Mouse (Mus musculus): Measurements from ENCODE around the gene Ipo7. TPM values are rescaled to one million over a fixed set of nuclear protein-coding genes. Genes with fewer than 3 reads are reported as not detected.

Gene Ipo7
- polyA plus RNA-seq, 1 experiment from 2014 or later = 19.7 TPM

DNA sequence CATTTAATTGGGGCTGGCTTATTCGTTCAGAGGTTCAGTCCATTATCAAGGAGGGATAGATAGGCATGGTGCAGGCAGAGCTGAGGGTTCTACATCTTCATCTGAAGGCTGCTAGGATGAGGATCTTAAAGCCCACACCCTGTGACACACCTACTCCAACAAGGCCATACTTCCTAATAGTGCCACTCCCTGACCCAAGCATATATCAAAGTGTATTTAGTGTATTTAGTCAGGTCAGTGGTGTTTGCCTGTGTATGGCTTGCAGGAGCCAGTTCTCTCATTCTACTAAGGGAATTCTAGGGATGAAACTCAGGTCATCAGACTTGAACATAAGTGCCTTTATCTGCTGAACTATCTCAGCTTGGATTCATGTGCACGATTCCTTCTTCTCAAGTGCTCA, 51.0 kb downstream of the Ipo7 start:
- Histone ChIP-seq H3K36me3 (ENCODE audit: control insufficient read depth, insufficient read depth, low read length) (peaks cover 30% of the 10 kb centered on the region), H3K27ac (ENCODE audit: low read length) (no peak overlapping the region), H3K9ac (replicated peaks; ENCODE audit: low read depth, low read length) (no peak overlapping the region), H3K9me3 (ENCODE audit: control insufficient read depth, low read depth, low read length) (no peaks in the 10 kb centered on the region), H3K27me3 (ENCODE audit: control insufficient read depth, insufficient read depth, low read length) (no peaks in the 10 kb centered on the region), H3K4me1 (ENCODE audit: control insufficient read depth, insufficient read depth, low read length) (no peaks in the 10 kb centered on the region), H3K4me3 (ENCODE audit: low read depth, low read length) (no peak overlapping the region), H3K4me2 (replicated peaks; ENCODE audit: low read depth, low read length) (no peak overlapping the region)
- ATAC-seq (ENCODE audit: insufficient number of reproducible peaks, insufficient read depth, low FRiP score, low read depth) = no peak
- 86% methylated on average over 2 of the region's 2 CpGs for WGBS

DNA sequence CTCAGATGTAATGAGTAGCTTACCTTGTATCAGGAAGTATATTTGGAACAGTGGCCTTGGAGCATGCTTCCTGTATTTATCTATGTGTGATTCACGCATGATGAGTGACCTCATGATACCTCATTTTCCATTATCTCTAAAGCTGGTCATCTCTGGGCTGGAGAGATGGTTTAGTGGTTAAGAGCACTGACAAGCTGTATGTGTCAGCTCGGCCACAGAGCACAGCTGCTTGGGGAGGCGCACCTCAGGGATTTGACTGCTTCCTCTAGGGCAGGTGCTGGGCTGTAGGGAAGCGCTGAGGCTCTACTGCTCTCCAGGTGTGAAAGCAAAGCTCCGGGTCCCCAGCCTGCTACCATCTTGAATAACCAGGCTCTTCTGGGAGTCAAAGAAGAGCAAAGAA, 60.1 kb downstream of the Ipo7 start:
- Histone ChIP-seq H3K9me3 (ENCODE audit: control insufficient read depth, low read depth, low read length) (no peaks in the 10 kb centered on the region), H3K4me2 (replicated peaks; ENCODE audit: low read depth, low read length) (no peak overlapping the region), H3K27me3 (ENCODE audit: control insufficient read depth, insufficient read depth, low read length) (no peaks in the 10 kb centered on the region), H3K4me1 (ENCODE audit: control insufficient read depth, insufficient read depth, low read length) (no peaks in the 10 kb centered on the region), H3K27ac (ENCODE audit: low read length) (no peak overlapping the region), H3K4me3 (ENCODE audit: low read depth, low read length) (no peak overlapping the region), H3K36me3 (ENCODE audit: control insufficient read depth, insufficient read depth, low read length) (peaks cover 76% of the 10 kb centered on the region), H3K9ac (replicated peaks; ENCODE audit: low read depth, low read length) (no peak overlapping the region)
- 94% methylated on average over 5 of the region's 5 CpGs for WGBS
- no peak for ATAC-seq (ENCODE audit: insufficient number of reproducible peaks, insufficient read depth, low FRiP score, low read depth)

DNA sequence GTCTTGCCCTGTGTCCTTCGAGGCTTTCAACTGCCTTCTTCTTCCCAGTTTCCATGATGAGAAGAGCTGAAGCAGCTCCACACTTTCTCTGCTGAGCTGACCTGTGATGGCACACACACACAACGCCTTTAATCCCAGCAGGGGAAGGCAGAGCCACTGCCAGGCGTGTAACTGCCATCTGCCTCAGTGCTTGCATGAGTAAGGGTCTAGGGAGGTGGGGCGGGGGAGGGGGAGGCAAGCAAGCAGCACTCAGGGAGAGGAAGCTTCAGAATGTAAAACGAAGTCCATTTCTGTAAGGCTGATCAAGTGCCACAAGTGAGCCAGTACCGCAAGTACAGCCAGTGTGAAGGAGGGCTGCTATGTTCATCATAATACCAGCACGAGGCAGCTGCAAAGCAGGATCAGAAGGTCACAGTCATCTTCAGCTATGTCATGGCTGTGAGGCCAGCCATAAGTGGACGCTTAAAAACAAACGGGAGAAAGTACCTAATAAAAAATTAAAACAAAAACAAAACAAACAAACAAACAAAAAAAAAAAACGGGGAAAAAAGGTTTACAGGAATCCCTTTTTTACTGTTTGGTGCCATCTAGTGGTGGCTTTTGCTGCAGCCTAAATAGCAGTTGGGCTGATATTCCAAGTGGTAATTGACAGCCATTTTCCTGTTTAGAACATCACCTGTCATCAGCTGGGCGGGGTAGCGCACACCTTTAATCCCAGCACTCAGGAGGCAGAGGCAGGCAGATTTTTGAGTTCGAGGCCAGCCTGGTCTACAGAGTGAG, 65.5 kb downstream of the Ipo7 start:
- no peak overlapping the region for H3K27ac ChIP-seq (ENCODE audit: low read length)
- no peaks in the 10 kb centered on the region for H3K9me3 ChIP-seq (ENCODE audit: control insufficient read depth, low read depth, low read length)
- H3K4me2 ChIP-seq (replicated peaks; ENCODE audit: low read depth, low read length) = no peak overlapping the region
- H3K27me3 ChIP-seq (ENCODE audit: control insufficient read depth, insufficient read depth, low read length) = no peaks in the 10 kb centered on the region
- H3K4me3 ChIP-seq (ENCODE audit: low read depth, low read length) = no peak overlapping the region
- 68% methylated on average over 13 of the region's 13 CpGs for WGBS
- peaks cover 67% of the 10 kb centered on the region for H3K36me3 ChIP-seq (ENCODE audit: control insufficient read depth, insufficient read depth, low read length)
- no peaks in the 10 kb centered on the region for H3K4me1 ChIP-seq (ENCODE audit: control insufficient read depth, insufficient read depth, low read length)
- no peak overlapping the region for H3K9ac ChIP-seq (replicated peaks; ENCODE audit: low read depth, low read length)
- no peak for ATAC-seq (ENCODE audit: insufficient number of reproducible peaks, insufficient read depth, low FRiP score, low read depth)

DNA sequence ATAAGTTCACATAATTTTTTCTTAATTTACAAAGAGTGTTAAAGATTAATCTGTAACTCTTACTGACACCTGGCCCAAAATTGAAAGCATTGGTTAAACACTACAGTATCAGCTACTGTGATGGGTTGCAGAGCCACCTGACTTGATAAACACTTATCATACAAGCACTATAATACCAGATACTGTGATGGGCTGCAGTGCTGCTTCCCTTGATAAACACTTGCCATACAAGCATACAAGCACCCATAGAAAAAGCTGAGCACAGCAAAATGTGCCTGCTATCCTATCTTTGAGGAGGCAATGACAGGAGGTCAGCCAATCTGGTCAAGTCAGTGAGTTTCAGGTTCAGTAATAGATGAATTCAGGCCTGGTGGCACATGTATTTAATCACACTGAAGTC, 67.1 kb downstream of the Ipo7 start:
- Histone ChIP-seq H3K9me3 (ENCODE audit: control insufficient read depth, low read depth, low read length) (no peaks in the 10 kb centered on the region), H3K4me1 (ENCODE audit: control insufficient read depth, insufficient read depth, low read length) (no peaks in the 10 kb centered on the region), H3K27me3 (ENCODE audit: control insufficient read depth, insufficient read depth, low read length) (no peaks in the 10 kb centered on the region), H3K36me3 (ENCODE audit: control insufficient read depth, insufficient read depth, low read length) (peaks cover 58% of the 10 kb centered on the region), H3K9ac (replicated peaks; ENCODE audit: low read depth, low read length) (no peak overlapping the region), H3K4me3 (ENCODE audit: low read depth, low read length) (no peak overlapping the region), H3K4me2 (replicated peaks; ENCODE audit: low read depth, low read length) (no peak overlapping the region), H3K27ac (ENCODE audit: low read length) (no peak overlapping the region)
- ATAC-seq (ENCODE audit: insufficient number of reproducible peaks, insufficient read depth, low FRiP score, low read depth) = no peak

DNA sequence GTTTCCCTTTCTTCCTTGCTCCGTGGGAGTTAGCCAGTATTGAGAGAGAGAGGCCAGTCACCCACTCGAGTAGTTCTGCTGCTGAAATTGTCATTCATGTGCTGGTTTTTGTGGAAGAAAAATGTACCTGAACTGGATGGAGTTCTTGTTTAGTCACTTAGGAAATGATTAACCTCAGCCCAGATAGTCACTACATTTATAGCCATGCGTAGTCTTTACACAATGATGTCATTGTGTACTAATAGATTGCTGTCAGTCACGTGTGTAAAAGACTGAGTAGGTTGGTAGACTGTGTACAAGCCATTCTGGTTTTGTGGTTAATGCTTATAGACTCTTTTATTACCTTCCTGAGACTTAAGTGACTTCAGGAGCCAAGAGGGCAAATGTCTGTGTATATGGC, 69.8 kb downstream of the Ipo7 start:
- 0 out of 2 replicates have a peak overlapping the region, but pooled peaks have one; percentile 4 for H3K4me2 ChIP-seq (replicated peaks; ENCODE audit: low read depth, low read length)
- no peaks in the 10 kb centered on the region for H3K27me3 ChIP-seq (ENCODE audit: control insufficient read depth, insufficient read depth, low read length)
- peak overlapping the region; percentile 46; the same call in 1 of the 2 replicates for H3K27ac ChIP-seq (ENCODE audit: low read length)
- H3K4me1 ChIP-seq (ENCODE audit: control insufficient read depth, insufficient read depth, low read length) = no peaks in the 10 kb centered on the region
- no peak overlapping the region for H3K4me3 ChIP-seq (ENCODE audit: low read depth, low read length)
- H3K9ac ChIP-seq (replicated peaks; ENCODE audit: low read depth, low read length) = no peak overlapping the region
- ATAC-seq (ENCODE audit: insufficient number of reproducible peaks, insufficient read depth, low FRiP score, low read depth) = peak; percentile 94
- H3K9me3 ChIP-seq (ENCODE audit: control insufficient read depth, low read depth, low read length) = no peaks in the 10 kb centered on the region
- peaks cover 60% of the 10 kb centered on the region for H3K36me3 ChIP-seq (ENCODE audit: control insufficient read depth, insufficient read depth, low read length)
- WGBS = 70% methylated on average over 4 of the region's 4 CpGs

DNA sequence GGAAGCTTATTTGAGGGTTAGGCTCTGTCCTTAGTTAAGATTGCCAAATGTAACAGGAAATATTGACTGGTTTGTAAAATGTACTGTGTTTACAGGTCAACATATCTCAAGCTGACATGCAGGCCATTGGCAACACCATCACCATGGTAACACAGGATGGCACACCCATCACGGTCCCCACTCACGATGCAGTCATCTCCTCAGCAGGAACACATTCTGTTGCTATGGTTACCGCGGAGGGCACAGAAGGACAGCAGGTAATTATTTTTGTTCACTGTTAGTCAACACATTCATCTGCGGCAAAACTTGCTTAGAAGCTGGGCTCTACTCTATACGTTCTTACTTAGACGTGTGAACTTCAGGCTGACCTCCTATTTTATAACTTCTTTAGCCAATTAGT, 73.6 kb downstream of the Ipo7 start:
- Histone ChIP-seq H3K36me3 (ENCODE audit: control insufficient read depth, insufficient read depth, low read length) (peaks cover 60% of the 10 kb centered on the region), H3K4me2 (replicated peaks; ENCODE audit: low read depth, low read length) (no peak overlapping the region), H3K4me3 (ENCODE audit: low read depth, low read length) (no peak overlapping the region), H3K27me3 (ENCODE audit: control insufficient read depth, insufficient read depth, low read length) (no peaks in the 10 kb centered on the region), H3K4me1 (ENCODE audit: control insufficient read depth, insufficient read depth, low read length) (no peaks in the 10 kb centered on the region), H3K9me3 (ENCODE audit: control insufficient read depth, low read depth, low read length) (no peaks in the 10 kb centered on the region), H3K27ac (ENCODE audit: low read length) (no peak overlapping the region), H3K9ac (replicated peaks; ENCODE audit: low read depth, low read length) (no peak overlapping the region)
- WGBS = 80% methylated on average over 7 of the region's 7 CpGs
- ATAC-seq (ENCODE audit: insufficient number of reproducible peaks, insufficient read depth, low FRiP score, low read depth) = no peak

DNA sequence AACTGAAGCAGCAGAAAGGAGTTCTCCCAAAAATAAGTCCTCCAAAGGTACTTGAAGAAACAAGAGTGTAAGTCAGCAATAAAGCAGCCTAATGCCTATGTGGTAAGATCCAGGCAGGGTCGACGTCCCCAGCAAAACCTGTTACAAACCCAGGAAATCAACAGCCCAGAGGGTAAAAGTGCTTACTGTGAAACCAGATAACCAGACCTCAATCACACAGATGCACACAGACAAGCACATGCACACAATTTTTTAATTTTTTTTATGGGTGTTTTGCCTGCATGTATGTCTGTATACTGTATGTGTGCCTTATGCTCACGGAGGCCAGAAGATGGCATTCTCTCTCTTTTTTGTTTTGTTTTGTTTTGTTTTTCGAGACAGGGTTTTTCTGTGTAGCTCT, 78.3 kb downstream of the Ipo7 start:
- H3K4me1 ChIP-seq (ENCODE audit: control insufficient read depth, insufficient read depth, low read length) = no peaks in the 10 kb centered on the region
- H3K4me2 ChIP-seq (replicated peaks; ENCODE audit: low read depth, low read length) = no peak overlapping the region
- H3K27ac ChIP-seq (ENCODE audit: low read length) = no peak overlapping the region
- WGBS = 78% methylated on average over 4 of the region's 4 CpGs
- peaks cover 42% of the 10 kb centered on the region for H3K36me3 ChIP-seq (ENCODE audit: control insufficient read depth, insufficient read depth, low read length)
- no peaks in the 10 kb centered on the region for H3K9me3 ChIP-seq (ENCODE audit: control insufficient read depth, low read depth, low read length)
- H3K27me3 ChIP-seq (ENCODE audit: control insufficient read depth, insufficient read depth, low read length) = no peaks in the 10 kb centered on the region
- H3K4me3 ChIP-seq (ENCODE audit: low read depth, low read length) = no peak overlapping the region
- ATAC-seq (ENCODE audit: insufficient number of reproducible peaks, insufficient read depth, low FRiP score, low read depth) = no peak
- H3K9ac ChIP-seq (replicated peaks; ENCODE audit: low read depth, low read length) = no peak overlapping the region

DNA sequence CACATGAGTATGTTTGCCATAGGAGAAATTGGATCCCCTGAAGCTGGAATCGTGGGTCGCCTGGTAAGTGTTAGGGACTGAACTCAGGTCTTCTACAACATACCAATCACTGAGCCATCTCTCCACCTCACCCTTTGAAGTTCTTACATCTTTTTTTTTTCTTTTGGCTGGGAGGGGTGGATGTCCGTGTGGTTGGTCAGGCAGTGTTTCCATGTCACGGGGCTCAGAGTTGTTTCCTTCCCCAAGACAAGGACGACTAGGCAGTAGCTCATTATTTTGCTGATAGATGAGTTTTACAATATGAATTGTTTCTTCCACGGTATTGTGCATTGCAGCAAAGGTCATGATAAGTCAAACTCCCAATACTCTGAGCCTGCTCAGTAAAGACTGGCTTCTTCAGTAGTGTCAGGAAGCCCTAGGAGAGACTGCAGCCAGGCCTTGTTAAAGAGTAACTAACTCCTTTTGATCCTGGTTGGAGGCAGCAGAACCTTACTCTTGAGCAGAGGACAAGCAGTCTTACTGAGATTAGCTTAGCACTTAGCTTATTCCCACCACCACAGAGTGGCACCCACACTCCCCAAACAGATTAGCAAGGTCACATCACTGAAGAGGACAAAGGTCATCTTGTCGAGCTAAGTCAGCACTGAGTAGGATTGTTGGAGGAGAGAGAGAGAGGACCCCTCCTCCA, 79.2 kb downstream of the Ipo7 start:
- Histone ChIP-seq H3K9ac (replicated peaks; ENCODE audit: low read depth, low read length) (no peak overlapping the region), H3K4me3 (ENCODE audit: low read depth, low read length) (no peak overlapping the region), H3K4me1 (ENCODE audit: control insufficient read depth, insufficient read depth, low read length) (no peaks in the 10 kb centered on the region), H3K27me3 (ENCODE audit: control insufficient read depth, insufficient read depth, low read length) (no peaks in the 10 kb centered on the region), H3K4me2 (replicated peaks; ENCODE audit: low read depth, low read length) (no peak overlapping the region), H3K9me3 (ENCODE audit: control insufficient read depth, low read depth, low read length) (no peaks in the 10 kb centered on the region), H3K27ac (ENCODE audit: low read length) (peak overlapping the region; percentile 52; the same call in 1 of the 2 replicates), H3K36me3 (ENCODE audit: control insufficient read depth, insufficient read depth, low read length) (peaks cover 33% of the 10 kb centered on the region)
- WGBS = 46% methylated on average over 7 of the region's 7 CpGs
- ATAC-seq (ENCODE audit: insufficient number of reproducible peaks, insufficient read depth, low FRiP score, low read depth) = peak; percentile 89

All from stomach, embryonic 14.5 days (tissue).